Mouse (Mus musculus) kidney, postnatal 10 days (tissue): Measurements from ENCODE around the gene Derl3.

Source experiments
- DNase-seq: peaks from one replicate; pipeline ENCODE4 v3.0.0; 2021; ENCODE audit warnings: mixed read lengths

Derl3 gene

DNA sequence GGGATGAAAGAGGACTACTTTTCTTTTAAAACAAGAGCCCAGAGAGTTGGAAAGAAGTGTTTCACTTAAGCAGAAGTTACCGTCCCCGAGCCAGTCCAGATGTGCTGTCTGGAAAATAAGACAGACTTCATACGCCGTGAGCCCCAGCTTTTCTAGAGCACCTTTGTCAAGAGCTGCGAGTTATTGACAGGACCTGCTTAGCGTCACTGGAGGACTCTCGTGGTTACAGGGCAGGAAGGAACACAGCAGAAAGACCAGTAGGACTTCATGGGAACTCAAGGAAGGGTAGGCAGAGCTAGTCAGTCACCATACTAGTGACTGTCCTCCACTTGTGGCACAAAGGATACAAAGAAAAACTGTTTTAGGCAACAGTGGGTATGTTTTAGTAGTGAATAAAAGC is 22.3 kb downstream of the Derl3 start:
- no peak for DNase-seq

- DNase-seq = no peak
Measured at GRCm38 (mm10) chr10:75916840-75917239, 23.6 kb downstream of the Derl3 start.

- DNase-seq = no peak
Measured at GRCm38 (mm10) chr10:75919026-75919425, 25.8 kb downstream of the Derl3 start.

GRCm38 (mm10) chr10:75921026-75921725 is 28.0 kb downstream of the Derl3 start, which contains the start of gene Smarcb1:
Gene Smarcb1, minus strand, starts transcription at chr10:75921617.
- peak; percentile 98 for DNase-seq

DNA sequence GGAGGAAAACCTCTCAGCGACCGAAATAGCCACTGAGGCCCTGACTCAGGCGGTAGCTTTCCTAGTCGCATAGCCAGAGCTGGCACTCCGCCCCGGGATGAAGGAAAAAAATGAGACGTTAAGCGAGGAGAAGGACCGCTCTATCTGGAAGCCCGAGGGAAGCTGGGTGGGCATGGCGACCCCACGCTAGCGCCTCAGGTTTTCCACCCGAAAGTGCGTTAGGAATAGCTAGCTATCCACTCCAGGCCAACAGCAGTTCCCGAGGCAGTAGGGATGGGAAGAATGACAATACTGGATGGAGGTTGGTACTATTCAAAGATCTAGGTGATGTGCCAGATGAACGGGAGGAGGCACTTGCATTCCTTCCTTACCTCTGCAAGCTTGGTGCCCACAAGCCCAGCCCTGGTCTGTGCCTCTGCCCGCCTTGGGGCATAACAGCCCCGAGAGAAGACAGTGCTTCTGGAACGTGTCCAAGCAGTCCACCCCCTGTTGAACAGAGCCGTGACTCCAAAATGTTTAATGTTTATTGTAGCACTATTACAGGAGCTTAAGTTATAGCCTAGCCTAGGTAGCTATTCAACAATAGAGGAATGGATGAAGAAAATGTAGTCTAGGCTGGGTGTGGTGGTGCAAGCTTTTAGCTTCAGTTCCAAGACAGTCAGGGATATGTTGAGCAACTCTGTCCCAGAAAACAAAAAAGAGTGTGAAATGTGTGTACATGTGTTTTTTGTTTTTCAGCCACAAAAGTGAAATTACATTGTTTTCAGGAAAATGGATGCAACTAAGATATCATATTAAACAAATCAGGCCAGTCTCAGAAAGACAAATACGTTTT is 28.7 kb downstream of the Derl3 start:
- peak; percentile 60 for DNase-seq

GRCm38 (mm10) chr10:75924324-75924723 is 31.1 kb downstream of the Derl3 start:
- no peak for DNase-seq

DNA sequence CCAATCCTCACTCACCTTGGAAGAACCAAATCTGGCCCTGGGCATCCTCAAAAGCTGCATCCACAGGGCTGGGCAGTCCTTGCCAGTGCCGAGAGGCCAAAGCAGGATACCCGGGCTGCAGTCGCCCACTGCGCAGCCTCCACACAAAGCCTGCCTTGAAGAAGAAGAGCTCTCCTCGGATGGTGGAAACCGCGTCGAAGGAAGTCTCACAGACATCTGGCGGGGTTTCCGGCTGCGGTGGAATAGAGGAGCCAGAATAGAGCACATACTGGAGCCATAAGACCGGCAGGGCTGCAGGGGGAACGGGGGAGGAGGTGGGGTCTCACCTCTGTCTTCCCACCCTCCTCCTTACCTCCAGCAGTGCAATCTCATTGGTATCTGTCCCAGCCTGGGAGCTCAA is 33.2 kb downstream of the Derl3 start:
- no peak for DNase-seq

DNA sequence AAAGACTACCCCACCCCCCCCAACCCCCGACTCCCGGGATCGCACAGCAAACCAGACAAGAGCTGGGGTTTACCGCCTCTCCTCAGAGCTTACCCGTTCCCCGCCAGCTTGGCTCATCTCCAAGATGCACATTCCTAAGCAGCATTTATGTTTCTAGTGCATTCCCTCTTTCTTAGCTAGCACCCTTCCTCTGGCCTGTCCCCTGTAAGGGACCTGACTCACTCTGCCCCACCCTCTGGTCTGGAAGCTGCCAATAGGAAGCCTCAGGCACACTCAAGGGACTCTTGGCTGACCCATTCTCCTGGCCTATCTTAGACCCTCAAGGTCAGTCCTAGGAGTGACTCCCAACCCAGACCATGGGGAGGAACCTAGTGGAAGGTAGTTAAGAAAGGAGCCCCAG is 37.1 kb downstream of the Derl3 start:
- peak; percentile 77 for DNase-seq

- DNase-seq = no peak
Measured at GRCm38 (mm10) chr10:75931311-75931710, 38.1 kb downstream of the Derl3 start.

DNA sequence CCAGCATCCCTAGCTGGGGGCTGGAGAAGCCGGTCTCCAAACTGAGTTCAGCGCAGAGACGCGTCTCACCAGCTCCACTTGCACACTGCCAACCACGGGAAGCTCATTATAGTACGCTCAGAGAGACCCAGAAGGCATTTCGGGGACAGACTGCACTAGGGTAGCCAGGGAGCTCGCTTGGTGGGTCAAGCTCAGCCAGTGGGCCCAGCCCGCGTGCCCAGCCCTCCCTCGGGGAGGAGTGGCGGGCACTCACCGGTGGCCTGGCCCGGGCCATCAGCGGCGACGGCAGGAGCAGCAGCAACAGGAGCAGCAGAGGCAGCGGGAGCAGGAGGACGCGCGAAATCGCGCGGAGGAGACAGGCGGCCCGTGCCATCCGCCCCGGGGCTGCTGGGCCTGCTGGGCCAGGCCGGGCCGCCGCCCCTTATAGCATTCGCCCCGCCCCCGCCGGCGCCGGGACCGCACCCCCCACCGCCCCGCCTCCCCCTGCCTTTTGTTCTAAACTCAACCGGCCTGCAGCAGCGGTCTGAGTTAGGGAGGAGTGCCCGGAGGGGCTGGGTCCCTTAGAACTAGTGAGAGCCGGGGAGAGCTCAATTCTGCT is 39.0 kb downstream of the Derl3 start:
- peak; percentile 87 for DNase-seq

- no peak for DNase-seq
Measured at GRCm38 (mm10) chr10:75932891-75933290, 39.7 kb downstream of the Derl3 start, which contains the start of gene Chchd10. Gene Chchd10, plus strand, starts transcription at chr10:75933130.

DNA sequence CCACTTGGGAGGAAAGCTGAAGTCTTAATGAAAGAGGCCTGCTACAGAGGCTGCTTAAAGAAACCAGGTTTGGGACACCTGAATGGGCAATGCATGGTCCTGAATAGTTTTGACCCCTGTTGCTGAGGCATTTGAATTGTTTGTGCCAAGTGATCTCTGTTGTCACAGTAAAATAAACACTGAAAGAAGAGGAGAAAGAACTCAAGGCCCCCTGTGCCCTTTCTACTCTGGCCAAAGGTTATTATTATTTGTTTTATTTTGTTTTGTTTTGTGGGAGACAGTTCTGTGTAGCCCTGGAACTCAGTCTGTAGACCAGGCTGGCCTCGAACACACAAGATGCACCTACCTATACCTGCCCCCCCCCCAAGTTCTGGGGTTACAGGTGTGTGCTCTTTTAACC is 41.8 kb downstream of the Derl3 start:
- DNase-seq = no peak

- peak; percentile 90 for DNase-seq
Measured at GRCm38 (mm10) chr10:75935680-75936541, 42.7 kb downstream of the Derl3 start, which contains the start of gene Mmp11. Gene Mmp11, minus strand, starts transcription at chr10:75936496.

GRCm38 (mm10) chr10:75936909-75937667 is 43.9 kb downstream of the Derl3 start:
- DNase-seq = no peak

GRCm38 (mm10) chr10:75937851-75938643 is 44.8 kb downstream of the Derl3 start:
- DNase-seq = peak; percentile 38

GRCm38 (mm10) chr10:75939481-75940234 is 46.4 kb downstream of the Derl3 start:
- DNase-seq = peak; percentile 24

- peak; percentile 41 for DNase-seq
Measured at GRCm38 (mm10) chr10:75940520-75940919, 47.3 kb downstream of the Derl3 start, which contains the start of gene Gm867. Gene Gm867, minus strand, starts transcription at chr10:75940672.

DNA sequence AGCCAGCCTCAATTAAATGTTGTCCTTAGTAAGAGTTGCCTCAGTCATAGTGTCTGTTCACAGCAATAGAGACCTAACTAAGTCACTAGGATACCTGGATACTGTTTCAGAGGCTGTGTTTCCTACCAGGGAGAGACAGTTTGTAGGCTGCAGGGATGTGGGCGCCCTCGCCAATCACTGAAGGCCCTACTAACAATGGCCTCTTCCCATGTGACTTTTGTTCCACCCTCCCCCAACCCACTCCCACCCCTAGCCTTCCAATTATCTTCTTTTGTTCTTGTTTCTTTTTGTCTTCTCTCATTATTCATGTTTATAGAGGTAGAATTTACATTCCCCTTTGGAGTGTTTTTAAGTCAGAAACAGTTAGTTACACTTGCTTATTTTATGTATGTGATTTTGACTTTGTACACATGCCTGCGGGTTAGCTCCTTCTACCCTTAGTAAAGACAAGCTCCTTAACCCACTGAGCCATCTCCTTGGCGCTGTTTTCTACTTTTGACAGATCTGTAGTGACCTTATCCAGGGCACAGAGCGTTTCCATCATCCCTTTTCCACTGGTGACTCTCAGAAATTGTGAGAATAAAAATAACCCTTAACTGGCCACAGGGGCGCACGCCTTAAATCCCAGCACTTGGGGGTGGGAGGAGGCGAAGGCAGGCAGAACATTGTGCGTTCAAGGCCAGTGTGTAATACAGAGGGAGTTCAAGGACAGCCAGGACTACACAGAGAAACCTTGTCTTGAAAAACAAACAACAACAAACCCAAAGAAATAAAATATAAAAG is 48.0 kb downstream of the Derl3 start:
- DNase-seq = no peak
